Mouse (Mus musculus) liver, embryonic 14 days (tissue): ENCODE results near the gene Drc1. TPM values are rescaled to one million over a fixed set of nuclear protein-coding genes. Genes with fewer than 3 reads are reported as not detected.

Experiments
- polyA plus RNA-seq: library from polyadenylated mRNA; depleted of rRNA; stranded (reverse); fragments of >200 nt; gene quantifications from 2 replicates; pipeline ENCODE4 v1.2.3, GENCODE M21; 2012; rRNA removed

Drc1 gene
- 0.67 and 0.70 TPM in 2 replicates for polyA plus RNA-seq

DNA sequence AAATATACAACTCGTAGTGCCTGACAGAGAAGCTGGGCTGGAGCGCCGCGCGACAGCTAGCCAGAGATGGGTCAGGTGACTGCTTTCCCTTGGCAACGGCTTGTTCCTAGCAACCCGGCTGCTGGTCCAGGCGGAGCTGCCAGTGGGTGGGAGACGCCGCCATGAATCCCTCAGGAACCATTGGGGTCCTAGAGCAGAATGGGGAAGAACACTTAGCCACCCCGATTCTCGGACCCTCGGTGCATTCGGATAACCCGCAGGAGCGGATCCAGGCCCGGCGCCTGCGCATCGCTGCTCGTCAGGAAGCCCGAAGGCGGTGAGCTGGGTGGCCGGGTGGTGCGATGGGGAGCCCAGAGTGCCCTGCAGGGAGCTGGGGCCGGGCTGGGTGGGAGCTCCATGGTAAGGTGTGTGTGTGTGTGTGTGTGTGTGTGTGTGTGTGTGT, at the start of gene Drc1:
Gene Drc1, plus strand, starts transcription at position 98 of the 442 bp plus-strand sequence.

DNA sequence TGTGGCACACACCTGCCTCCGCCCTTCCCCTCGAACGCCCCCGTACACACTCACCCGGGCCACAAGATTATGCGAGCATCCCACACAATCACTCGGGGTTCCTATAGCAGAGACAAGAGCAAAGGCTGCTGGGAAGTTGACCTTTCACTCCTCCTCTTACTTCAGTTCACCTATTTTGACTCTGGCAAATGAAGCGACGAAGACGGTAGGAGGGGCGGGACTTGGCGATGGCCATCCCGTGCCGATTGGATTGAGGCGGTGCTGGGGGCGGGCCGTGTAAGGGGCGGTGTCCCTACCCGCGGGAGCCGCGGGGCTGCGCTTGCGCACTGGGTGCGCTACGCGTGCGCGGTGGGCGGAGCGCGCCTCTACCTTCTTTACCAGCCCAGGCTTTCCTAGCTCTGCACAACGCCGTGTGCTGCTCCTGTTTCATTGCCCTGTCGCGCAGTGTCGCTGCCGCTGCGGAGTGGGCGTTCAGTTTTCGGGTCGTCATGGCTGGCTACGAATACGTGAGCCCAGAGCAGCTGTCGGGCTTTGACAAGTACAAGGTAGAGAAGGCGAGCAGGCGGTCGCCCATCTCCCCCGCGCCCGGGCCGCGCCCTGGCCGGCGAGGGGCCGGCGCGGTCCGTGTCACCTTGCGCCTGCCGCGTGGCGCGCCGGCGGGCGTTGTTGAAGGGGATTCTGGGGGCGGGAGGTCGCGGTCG, 48.8 kb upstream of the Drc1 start, which contains the start of gene Selenoi:
Gene Selenoi, plus strand, starts transcription at position 311 of the 701 bp plus-strand sequence.

Other genes with a start within 250 kb of the Drc1 start
- 130 and 136 TPM in 2 replicates for gene Tyms, start 207.8 kb upstream of the Drc1 start, polyA plus RNA-seq
- gene Garem2, start 176.2 kb upstream of the Drc1 start, polyA plus RNA-seq: 0.03 and 0.05 TPM in 2 replicates
- not detected in 2 replicates for gene 3110082J24Rik, start 175.3 kb upstream of the Drc1 start, polyA plus RNA-seq
- gene Hadha, start 126.2 kb upstream of the Drc1 start, polyA plus RNA-seq: 40.4 and 46.5 TPM in 2 replicates
- 61.0 and 72.0 TPM in 2 replicates for gene Hadhb, start 126.1 kb upstream of the Drc1 start, polyA plus RNA-seq
- gene Adgrf3, start 75.7 kb upstream of the Drc1 start, polyA plus RNA-seq: not detected in 2 replicates
- gene Selenoi, start 48.8 kb upstream of the Drc1 start, polyA plus RNA-seq: 10.4 and 14.8 TPM in 2 replicates
- 0.01 and 0.03 TPM in 2 replicates for gene Otof, start 180.5 kb downstream of the Drc1 start, polyA plus RNA-seq
- not detected in 2 replicates for gene 1700001C02Rik, start 184.7 kb downstream of the Drc1 start, polyA plus RNA-seq